Mouse (Mus musculus) brain, adult 2 months (tissue): Measurements from ENCODE around the gene Chrd.

Experiments
- DNase-seq: peaks from one replicate; pipeline ENCODE4 v3.0.0; 2011; ENCODE audit warnings: low read depth, low spot score

The Chrd gene

DNA sequence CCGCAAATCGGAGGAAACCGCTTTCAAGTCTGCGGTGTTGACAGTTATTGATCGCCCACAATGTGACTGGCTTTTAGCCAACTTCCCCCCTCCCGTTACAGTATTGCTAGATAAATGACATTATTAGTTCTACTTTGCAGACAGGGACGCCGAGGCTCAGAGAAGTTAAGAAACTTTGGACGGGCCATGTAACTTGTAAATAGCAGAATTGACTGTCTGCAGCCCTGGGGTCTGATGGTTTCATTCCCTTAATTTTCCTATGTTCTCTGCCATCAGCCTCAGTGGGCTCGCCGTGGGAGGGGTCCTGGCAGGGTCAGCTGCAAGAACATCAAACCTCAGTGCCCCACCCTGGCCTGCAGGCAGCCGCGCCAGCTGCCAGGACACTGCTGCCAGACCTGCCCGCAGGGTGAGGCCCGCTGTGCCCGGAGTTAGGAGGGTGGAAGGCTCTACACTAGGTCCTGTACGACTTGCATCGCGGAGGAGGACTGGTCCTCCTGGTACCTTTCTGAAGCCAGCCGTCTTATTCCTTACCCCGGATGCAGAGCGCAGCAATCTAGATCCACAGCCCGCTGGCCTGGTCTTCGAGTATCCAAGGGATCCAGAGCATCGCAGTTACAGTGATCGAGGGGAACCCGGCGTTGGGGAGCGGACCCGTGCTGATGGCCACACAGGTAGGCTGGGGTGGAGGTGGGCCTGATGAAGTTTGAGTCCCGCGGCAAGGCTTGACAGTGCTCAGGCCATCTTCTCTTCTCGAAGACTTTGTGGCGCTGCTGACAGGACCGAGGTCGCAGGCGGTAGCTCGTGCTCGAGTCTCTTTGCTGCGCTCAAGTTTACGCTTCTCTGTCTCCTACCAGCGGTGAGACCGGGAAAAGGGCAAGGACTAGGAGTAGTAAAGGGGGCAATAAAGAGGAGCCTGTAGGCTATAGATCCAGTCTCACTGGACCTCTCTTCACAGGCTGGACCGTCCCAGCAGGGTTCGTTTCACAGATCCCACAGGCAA is 1.1 kb downstream of the Chrd start, which contains the start of gene Thpo:
Thpo (minus strand) TSS at position 781 of the 1,000 bp plus-strand sequence.
- peak; percentile 59 for DNase-seq

DNA sequence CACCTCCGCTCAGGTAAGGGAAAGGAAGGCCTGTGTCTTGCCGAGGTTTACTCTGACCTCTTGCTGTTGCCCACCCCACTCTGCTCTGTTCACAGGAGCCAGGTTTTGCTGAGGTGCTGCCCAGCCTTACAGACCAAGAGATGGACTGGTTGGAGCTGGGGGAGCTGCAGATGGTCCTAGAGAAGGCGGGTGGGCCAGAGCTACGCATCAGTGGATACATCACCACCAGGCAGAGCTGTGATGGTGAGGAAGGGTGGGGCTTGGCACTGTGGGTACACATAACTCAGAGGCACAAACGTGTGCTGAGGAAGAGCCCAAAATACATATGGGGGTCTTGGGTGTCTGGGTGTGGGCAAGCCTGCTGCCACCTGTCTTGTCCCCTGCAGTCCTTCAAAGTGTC is 2.7 kb downstream of the Chrd start:
- no peak for DNase-seq

DNA sequence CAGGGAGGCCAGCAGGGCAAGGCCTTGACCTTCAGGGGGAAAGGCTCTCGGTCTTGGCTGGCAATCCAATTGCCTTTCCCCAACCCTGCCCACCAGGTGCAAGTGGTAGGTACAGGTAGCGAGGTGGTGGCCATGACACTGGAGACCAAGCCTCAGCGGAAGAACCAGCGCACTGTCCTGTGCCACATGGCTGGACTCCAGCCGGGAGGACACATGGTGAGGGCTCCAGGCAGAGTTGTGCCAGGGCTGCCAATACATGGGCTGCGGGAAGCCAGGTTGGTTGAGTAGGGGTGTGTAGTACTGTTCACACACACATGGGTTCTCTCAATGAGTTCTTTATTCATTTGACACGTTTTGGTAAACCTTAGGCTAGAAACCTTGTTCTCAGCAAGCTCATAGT is 3.2 kb downstream of the Chrd start:
- DNase-seq = no peak

DNA sequence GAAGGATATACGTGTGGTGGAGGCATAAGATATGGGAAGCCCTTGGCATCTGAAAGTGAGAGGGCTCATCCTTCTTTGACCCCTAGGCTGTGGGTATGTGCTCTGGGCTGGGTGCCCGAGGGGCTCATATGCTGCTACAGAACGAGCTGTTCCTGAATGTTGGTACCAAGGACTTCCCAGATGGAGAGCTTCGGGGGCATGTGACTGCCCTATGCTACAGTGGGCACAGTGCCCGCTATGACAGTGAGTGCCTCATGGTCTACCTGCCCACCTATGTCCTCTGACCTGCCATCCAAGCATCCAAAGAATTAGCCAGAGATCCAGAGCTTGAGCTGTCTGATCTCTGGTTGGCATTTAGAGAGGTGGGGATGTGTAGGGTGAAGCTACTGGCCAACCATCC is 3.9 kb downstream of the Chrd start:
- no peak for DNase-seq

DNA sequence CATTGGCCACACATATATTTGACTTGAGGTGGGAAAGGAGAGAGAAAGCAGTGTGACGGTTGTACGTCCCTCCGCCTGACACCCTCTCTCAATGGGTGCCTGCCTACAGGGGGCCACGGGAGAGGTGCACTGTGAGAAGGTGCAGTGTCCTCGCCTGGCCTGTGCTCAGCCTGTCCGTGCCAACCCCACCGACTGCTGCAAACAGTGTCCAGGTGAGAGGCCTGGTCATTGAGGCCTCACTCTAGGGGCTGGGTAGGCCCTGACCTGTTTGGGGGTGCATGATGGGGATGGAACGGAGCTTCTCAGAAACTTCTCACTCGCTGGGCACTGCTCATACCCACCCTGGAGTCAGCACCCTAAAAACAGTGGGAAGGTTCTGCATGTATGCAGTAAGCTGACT is 6.9 kb downstream of the Chrd start:
- no peak for DNase-seq

DNA sequence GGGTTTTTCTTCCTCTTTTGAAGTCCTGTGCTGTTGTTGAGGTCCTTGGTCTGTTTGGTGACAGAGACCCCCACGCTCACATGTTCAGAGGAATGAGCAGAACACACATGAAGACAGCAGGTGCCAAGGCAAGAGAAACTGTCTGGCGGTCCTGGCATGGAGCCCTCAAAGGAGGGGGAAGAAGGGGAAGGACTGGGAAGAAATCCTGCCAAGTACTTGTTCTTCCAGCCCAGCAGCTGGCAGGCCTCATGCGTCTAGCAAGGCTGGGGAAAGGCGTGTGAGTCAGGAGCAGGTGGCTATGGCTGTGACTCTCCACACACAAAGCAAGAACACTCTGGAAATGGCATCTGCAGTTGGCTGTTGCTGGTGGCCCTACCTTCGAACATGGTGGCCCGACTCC is 13.7 kb downstream of the Chrd start:
- DNase-seq = peak; percentile 93

DNA sequence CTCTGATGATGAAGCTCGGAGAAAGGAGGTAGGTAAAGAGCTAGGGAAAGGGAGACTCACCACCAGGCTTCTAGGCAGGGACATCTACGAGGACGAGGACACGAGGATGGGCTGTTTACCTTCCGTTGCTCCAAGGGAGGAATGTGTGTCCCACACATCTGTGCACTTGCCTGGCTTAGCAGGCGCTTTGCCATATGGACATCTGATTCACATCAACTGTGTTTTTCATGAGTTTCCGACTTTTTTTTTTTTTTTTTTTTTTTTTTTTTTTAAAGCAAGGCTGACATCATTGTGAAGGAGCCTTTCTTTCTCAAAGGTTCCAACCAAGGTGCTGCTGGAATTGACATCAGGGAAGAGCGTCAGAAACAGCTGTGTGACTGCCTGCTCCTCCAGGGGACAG is 17.6 kb downstream of the Chrd start:
- DNase-seq = peak; percentile 56

DNA sequence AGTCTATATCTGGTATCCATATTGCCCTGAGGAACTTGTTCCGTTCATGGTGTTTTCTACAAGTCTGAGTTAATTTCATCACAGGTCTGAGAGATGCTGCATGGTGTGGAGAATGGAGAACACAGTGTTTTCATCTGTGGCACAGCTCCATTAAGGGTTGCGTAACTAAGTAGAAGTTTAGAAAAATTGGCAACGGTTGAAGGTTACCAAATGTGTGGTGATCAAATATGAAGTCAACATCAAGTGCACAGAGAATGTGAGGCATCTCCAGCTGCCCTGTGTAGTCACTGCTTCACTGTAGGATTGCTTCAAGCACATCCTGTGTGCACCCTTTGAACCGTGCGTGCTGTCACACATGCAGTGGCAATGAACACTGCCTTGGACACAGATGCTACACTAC is 23.1 kb downstream of the Chrd start:
- no peak for DNase-seq

DNA sequence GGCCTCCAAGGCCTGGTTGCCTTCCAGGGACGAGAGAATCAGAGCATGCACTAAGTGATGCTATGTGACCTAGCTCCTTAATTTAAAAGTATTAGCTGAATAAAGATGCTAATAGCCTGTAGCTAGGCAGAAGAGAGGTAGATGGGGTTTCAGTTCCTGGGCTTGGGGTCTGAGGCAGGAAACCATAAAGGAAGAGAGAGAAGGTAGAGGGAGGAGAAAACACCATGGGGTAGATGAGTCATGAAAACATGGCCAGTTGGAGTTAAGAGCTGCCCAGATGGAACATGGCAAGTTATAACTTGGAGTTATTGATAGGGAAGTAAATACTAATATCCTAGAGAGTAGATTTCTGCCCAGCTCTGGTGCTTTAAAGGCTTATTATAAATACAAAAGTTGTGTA is 24.5 kb downstream of the Chrd start:
- DNase-seq = no peak

DNA sequence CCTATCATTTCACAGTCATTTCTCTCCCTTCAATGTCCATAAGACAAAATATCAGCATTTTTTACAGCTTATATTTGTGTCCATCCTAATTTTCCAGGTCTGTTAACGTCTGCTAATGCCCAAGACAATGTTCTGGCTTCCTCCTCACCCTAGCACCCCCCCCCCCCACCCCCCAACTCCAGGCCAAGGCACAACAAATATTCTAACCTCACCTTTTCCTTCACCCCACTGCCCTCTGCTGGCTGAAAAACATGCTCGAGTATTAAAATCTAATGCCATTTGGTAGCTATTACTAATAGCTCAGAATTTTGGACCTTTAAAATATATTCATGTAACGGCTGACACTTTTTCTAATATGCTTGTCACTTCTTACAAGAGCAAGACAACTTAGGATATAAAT is 28.8 kb downstream of the Chrd start:
- peak; percentile 70 for DNase-seq

DNA sequence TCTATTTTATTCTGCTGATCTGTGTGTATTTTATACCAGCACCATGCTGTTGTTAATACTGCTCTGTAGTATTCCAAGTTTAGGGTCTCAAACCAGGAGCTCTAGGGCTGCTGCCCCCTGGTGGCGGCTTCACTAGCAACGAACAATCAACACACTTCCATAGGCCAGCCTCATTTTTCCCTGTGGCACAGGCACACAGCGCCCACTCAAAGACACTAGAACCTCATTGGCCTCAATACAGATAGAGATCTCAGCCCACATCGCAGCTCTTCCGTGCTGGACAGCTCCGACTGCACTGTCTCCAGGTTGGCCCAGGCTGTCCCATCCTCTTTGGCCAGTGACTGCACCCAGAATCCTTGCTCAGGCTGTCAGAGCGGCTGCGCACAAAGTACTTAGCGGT is 32.3 kb downstream of the Chrd start:
- DNase-seq = peak; percentile 49

DNA sequence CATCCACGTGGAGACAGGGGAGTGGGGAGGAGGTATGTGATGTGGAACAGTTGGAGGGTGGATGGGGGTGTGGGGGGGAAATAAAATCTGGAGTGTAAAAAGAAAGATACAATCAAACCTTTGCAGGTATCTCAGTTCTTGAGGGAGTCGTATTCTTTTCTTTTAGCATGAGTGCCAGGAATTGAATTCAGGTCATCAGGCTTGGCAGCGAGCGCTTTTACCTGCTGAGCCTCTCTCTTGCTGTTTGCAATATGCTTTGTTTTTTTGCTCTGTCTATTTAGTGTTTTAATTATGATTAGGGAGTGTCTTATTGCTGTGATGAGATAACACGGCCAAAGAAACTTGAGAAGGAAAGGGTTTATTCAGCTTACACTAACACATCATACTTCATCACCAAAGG is 42.1 kb downstream of the Chrd start:
- DNase-seq = peak; percentile 88

DNA sequence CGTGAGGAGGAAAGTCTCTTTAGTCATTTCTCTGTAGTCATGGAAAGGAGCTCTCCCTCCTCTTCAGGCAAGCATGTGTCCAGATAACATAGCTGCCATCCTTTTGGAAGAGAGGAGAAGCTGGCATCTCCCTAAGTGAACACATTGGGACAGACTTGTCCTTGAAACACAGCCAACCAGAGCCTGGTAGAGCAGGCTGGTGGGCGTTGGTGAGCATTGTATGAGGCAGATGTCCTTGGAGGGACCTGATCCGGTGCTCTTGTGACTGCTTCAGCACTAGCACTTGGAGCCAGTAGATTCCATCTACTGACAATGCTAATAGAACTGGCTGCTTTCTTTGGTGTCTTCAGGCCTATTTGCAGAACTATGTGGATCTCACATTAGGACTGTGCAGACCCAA is 46.9 kb downstream of the Chrd start:
- peak; percentile 88 for DNase-seq

DNA sequence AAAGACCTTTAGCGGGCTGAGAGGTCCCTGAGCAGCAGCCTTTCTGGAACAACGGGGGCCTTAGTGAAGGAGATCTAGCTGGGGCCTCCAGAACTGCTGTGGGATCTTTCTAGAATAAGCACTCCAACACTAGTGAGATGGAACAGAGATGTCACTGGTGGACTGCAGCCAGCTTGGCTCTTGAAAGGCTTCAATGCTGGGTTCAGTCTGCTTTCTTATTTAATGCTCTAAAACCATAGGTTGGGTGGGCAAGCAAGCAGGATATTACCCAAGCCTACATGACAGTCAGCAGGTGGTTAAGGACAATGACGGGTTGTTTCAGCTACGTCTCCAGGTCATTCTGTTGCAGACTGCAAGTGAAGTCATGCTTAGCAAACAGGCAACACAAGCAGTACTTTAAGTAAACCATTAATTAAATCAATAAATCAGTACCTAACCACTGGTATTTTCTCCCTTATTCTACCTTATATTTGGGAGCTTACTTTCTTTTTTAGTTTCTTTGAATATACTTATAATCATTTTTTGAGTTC is 48.2 kb downstream of the Chrd start:
- DNase-seq = no peak

DNA sequence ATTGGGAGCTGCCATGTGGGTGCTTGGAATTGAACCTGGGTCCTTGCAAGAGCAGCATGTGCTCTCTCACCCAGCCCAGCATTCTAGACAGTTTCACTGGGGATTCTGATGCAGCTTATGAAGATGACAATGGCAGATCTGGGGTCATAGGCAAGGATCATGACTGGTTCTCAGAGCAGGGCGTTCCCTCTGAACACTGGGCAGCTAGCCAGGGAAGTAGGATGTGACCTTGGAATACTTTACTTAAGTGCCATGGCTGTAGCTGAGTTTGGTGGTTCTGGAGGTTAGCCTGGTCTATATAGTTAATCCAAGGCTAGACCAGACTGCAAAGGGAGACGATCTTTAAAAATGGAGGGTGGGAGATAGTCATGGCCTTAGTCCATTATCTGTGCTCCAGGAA is 51.0 kb downstream of the Chrd start:
- DNase-seq = no peak

DNA sequence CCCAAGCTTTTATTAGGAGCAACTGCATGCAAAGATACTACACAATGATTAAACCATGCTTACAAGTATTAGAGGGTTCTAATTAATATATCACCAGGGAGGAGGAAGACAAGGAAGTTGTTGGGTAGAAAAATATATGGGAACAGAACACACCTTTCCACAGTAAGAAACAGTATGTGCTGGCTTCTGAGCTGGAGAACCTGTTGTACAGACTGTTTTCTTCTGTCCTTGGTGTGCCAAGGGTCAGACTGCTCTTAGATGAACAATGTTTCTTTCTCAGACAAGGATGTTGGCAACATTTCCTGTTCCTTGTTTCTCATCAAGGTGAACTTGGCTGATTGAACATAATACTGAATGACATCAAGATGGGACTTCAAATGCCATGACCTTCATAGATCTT is 51.8 kb downstream of the Chrd start:
- no peak for DNase-seq

DNA sequence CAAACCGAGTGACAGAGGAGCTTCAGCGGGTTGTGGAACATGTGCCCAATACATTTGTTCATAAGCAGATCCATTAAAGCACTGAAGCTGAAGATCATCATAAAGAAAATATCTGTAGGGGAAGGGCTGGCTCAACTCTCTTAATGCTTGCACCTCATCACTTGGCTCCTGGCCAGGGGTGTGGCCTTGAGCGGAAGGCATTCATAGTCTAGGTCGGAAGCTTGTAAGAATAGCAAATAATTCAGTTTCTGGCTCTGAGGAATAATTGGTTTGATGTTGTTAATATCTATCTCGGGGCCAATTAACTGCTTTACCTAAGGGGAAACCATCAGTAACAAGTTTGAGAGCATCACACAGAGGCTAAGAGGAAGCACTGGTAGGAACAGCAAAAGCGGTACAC is 53.6 kb downstream of the Chrd start:
- DNase-seq = no peak

DNA sequence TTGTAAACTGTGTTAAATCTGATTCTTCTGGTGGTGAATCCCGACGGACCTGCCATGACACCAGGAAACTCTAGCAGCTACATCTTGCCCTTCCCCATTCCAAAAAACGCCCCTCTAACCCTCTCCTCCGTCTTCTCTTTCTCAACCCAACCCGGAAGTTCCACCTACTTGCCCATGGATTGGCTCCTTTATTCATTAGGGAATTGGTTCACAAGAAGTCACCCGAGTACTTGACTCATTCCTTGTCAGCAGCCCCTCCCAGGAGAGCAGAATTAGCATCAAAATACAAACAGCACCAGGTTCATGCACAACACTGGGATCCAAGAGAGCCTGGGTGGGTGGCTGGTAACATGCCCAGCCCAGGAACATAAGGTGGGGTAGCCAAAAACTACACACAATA is 58.9 kb downstream of the Chrd start:
- no peak for DNase-seq
